Mouse (Mus musculus): ENCODE measurements around the gene Ndst4. TPM values are rescaled to one million over a fixed set of nuclear protein-coding genes. Genes with fewer than 3 reads are reported as not detected.

Ndst4 gene
- polyA plus RNA-seq, 1 experiment = not detected

DNA sequence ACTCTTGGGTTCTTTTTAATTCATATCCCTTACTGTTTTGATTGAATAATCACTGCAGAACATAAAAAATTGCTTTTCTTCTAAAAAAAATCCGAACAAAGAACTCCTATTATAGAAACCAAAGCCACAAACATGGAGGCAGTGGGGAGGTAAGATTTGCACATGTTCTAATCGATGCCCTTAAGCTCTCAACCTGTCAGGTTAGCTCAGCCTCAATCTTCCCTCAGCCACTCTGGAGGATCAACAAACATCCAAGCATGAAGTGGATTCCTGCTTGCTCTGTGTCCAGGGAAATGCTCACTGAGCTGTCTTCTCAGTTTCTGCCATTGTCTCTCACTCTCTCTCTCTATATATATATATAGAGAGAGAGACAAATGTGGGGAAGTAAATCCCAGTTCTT, 283.7 kb downstream of the Ndst4 start:
- Histone ChIP-seq H3K4me1 (ENCODE audit: control insufficient read depth, insufficient read depth, low read length) (no peaks in the 10 kb centered on the region), H3K36me3 (ENCODE audit: control insufficient read depth, insufficient read depth, low read length, poor library complexity, severe bottlenecking) (no peaks in the 10 kb centered on the region), H3K4me3 (ENCODE audit: low read depth, low read length) (no peak overlapping the region), H3K9ac (ENCODE audit: low read depth, poor library complexity, severe bottlenecking) (no peak overlapping the region), H3K27ac (ENCODE audit: insufficient read depth, low read length) (no peak overlapping the region), H3K9me3 (replicated peaks; ENCODE audit: control insufficient read depth, insufficient read depth, low read length, poor library complexity, severe bottlenecking) (no peaks in the 10 kb centered on the region), H3K27me3 (ENCODE audit: control insufficient read depth, insufficient read depth, low read length, poor library complexity, severe bottlenecking) (no peaks in the 10 kb centered on the region)
- TF ChIP-seq EP300 (IDR thresholded peaks at IDR 0.05; ENCODE audit: insufficient read depth, low read depth, low read length) = no peak
- no peak for TF ChIP-seq CTCF (IDR thresholded peaks at IDR 0.05; ENCODE audit: low read depth, low read length)
- no peak for TF ChIP-seq POLR2A (IDR thresholded peaks at IDR 0.05; ENCODE audit: insufficient read depth, low read length)

DNA sequence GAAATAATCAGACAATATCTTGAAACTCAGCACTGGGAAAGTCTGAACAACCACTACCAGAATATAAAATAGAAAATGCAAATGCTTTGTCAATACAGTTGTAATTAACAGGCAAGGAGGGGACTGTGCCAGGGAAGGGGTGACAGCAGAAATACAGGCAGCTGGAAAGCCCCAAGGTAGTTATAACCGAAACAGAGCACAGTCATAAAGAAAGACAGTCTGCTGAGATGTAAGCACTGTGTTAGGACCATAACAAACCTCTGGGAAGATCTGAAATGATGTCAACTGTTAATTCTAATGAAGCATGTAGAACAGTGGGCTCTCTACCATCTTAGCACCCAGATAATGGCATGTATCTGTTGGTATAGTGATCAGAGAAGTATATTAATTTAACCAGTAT, 287.1 kb downstream of the Ndst4 start:
- no peaks in the 10 kb centered on the region for H3K36me3 ChIP-seq (ENCODE audit: control insufficient read depth, insufficient read depth, low read length, poor library complexity, severe bottlenecking)
- no peaks in the 10 kb centered on the region for H3K9me3 ChIP-seq (replicated peaks; ENCODE audit: control insufficient read depth, insufficient read depth, low read length, poor library complexity, severe bottlenecking)
- no peak overlapping the region for H3K9ac ChIP-seq (ENCODE audit: low read depth, poor library complexity, severe bottlenecking)
- no peaks in the 10 kb centered on the region for H3K4me1 ChIP-seq (ENCODE audit: control insufficient read depth, insufficient read depth, low read length)
- H3K27me3 ChIP-seq (ENCODE audit: control insufficient read depth, insufficient read depth, low read length, poor library complexity, severe bottlenecking) = no peaks in the 10 kb centered on the region
- H3K4me3 ChIP-seq (ENCODE audit: low read depth, low read length) = no peak overlapping the region
- TF ChIP-seq CTCF (IDR thresholded peaks at IDR 0.05; ENCODE audit: low read depth, low read length) (no peak), POLR2A (IDR thresholded peaks at IDR 0.05; ENCODE audit: insufficient read depth, low read length) (no peak), EP300 (IDR thresholded peaks at IDR 0.05; ENCODE audit: insufficient read depth, low read depth, low read length) (no peak)
- H3K27ac ChIP-seq (ENCODE audit: insufficient read depth, low read length) = no peak overlapping the region

DNA sequence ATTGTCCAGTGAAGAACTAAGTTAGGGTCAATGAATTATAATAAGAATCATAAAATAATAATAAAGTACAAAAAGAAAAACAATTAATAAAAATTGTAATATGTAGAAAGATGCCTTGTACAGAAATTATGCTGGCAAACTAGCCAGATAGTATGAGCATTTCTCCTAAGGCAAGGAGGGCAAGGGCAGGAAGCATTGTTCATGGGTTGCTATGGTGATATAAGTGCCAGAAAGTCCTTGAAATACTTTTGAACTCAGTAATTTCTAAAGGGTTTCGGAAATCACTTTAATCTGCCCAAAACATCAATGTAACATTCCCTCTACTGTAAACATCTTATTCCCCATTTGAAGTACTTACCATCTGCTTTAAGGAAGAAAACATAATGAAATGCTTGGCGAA, 319.1 kb downstream of the Ndst4 start:
- Histone ChIP-seq H3K4me3 (ENCODE audit: low read depth, low read length) (no peak overlapping the region), H3K36me3 (ENCODE audit: control insufficient read depth, insufficient read depth, low read length, poor library complexity, severe bottlenecking) (no peaks in the 10 kb centered on the region), H3K9ac (ENCODE audit: low read depth, poor library complexity, severe bottlenecking) (no peak overlapping the region), H3K27ac (ENCODE audit: insufficient read depth, low read length) (no peak overlapping the region), H3K9me3 (replicated peaks; ENCODE audit: control insufficient read depth, insufficient read depth, low read length, poor library complexity, severe bottlenecking) (no peaks in the 10 kb centered on the region), H3K27me3 (ENCODE audit: control insufficient read depth, insufficient read depth, low read length, poor library complexity, severe bottlenecking) (no peaks in the 10 kb centered on the region), H3K4me1 (ENCODE audit: control insufficient read depth, insufficient read depth, low read length) (no peaks in the 10 kb centered on the region)
- TF ChIP-seq CTCF (IDR thresholded peaks at IDR 0.05; ENCODE audit: low read depth, low read length) = no peak
- TF ChIP-seq POLR2A (IDR thresholded peaks at IDR 0.05; ENCODE audit: insufficient read depth, low read length) = no peak
- no peak for TF ChIP-seq EP300 (IDR thresholded peaks at IDR 0.05; ENCODE audit: insufficient read depth, low read depth, low read length)

DNA sequence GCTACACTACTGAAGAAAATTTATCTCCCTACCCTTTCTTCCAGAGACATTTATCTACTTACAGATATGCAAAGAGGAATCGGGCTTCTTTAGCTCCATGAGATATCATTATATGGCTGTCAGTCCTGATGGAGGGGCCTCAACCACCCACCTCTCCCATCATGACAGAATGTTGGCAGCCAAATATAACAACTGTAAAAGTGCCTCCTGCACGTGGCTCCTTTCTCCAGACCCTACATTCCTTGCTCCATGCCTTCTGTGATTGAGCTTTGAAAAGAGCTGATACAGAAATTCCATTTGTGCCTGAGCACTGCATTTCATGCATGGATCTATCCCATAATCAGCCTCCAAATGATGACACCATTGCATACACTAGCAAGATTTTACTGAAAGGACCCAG, 331.1 kb downstream of the Ndst4 start:
- no peak for TF ChIP-seq CTCF (IDR thresholded peaks at IDR 0.05; ENCODE audit: low read depth, low read length)
- TF ChIP-seq POLR2A (IDR thresholded peaks at IDR 0.05; ENCODE audit: insufficient read depth, low read length) = no peak
- TF ChIP-seq EP300 (IDR thresholded peaks at IDR 0.05; ENCODE audit: insufficient read depth, low read depth, low read length) = no peak
- H3K9me3 ChIP-seq (replicated peaks; ENCODE audit: control insufficient read depth, insufficient read depth, low read length, poor library complexity, severe bottlenecking) = no peaks in the 10 kb centered on the region

DNA sequence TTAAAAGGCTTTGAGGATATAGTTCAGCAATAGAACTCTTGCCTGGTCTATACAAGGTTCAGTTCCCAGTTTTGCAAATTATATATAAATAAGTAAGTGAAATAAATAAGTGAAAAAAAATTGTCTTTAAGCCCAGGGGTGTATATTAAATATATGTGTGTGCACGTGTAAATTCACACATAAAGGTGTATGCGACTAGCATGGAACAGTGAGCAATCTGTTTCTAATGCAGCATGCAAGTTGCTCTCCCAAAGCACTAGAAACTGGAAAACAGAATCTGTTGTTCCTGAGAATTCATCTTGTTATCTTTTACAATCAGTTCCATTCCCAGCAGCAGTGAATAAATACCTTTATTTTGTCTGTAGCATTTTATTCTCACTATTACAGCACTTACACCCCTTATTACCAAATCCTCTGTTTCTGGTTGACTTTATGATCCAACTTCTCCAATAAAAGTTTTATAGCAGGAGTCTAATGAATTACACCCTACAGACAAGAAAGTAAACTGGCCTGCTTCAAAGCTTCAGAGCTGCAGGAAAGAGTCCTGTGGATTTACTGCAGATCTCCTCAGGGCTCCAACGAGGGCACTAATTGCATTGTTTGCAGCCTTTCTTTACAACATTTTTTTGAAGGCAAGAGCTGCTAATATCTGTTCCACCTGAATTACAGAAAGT, 340.7 kb downstream of the Ndst4 start:
- TF ChIP-seq POLR2A (IDR thresholded peaks at IDR 0.05; ENCODE audit: insufficient read depth, low read length) = no peak
- TF ChIP-seq EP300 (IDR thresholded peaks at IDR 0.05; ENCODE audit: insufficient read depth, low read depth, low read length) = no peak
- TF ChIP-seq CTCF (IDR thresholded peaks at IDR 0.05; ENCODE audit: low read depth, low read length) = no peak
- H3K4me1 ChIP-seq (ENCODE audit: control insufficient read depth, insufficient read depth, low read length) = no peaks in the 10 kb centered on the region

More for the DNA sequence above, 331.1 kb downstream of the Ndst4 start:
- Histone ChIP-seq H3K4me1 (ENCODE audit: control insufficient read depth, insufficient read depth, low read length) (no peaks in the 10 kb centered on the region), H3K27ac (ENCODE audit: insufficient read depth, low read length) (no peak overlapping the region), H3K27me3 (ENCODE audit: control insufficient read depth, insufficient read depth, low read length, poor library complexity, severe bottlenecking) (no peaks in the 10 kb centered on the region), H3K4me3 (ENCODE audit: low read depth, low read length) (no peak overlapping the region), H3K36me3 (ENCODE audit: control insufficient read depth, insufficient read depth, low read length, poor library complexity, severe bottlenecking) (no peaks in the 10 kb centered on the region), H3K9ac (ENCODE audit: low read depth, poor library complexity, severe bottlenecking) (no peak overlapping the region)

DNA sequence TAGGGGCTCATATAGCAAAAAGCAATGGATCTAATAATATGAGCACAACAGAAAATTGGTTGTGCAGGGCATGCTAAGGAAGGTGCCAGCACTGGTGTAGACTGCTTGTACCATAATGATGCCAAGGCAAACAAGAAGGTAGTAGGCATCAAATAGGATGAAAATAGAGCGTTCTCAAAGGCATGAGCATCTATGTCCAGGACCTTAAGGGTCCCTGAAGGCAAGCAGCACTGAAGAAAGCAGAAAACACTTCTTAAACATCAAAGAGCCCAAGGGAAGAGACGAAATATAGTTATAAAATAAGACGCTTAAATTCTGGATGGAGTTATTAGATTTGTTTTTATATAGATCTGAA, 341.2 kb downstream of the Ndst4 start:
- no peak for TF ChIP-seq POLR2A (IDR thresholded peaks at IDR 0.05; ENCODE audit: insufficient read depth, low read length)
- no peak for TF ChIP-seq EP300 (IDR thresholded peaks at IDR 0.05; ENCODE audit: insufficient read depth, low read depth, low read length)
- TF ChIP-seq CTCF (IDR thresholded peaks at IDR 0.05; ENCODE audit: low read depth, low read length) = no peak
- H3K9me3 ChIP-seq (replicated peaks; ENCODE audit: control insufficient read depth, insufficient read depth, low read length, poor library complexity, severe bottlenecking) = no peaks in the 10 kb centered on the region
- H3K4me3 ChIP-seq (ENCODE audit: low read depth, low read length) = no peak overlapping the region
- no peak overlapping the region for H3K9ac ChIP-seq (ENCODE audit: low read depth, poor library complexity, severe bottlenecking)
- H3K27me3 ChIP-seq (ENCODE audit: control insufficient read depth, insufficient read depth, low read length, poor library complexity, severe bottlenecking) = no peaks in the 10 kb centered on the region
- H3K4me1 ChIP-seq (ENCODE audit: control insufficient read depth, insufficient read depth, low read length) = no peaks in the 10 kb centered on the region
- H3K27ac ChIP-seq (ENCODE audit: insufficient read depth, low read length) = no peak overlapping the region
- H3K36me3 ChIP-seq (ENCODE audit: control insufficient read depth, insufficient read depth, low read length, poor library complexity, severe bottlenecking) = no peaks in the 10 kb centered on the region

More for the DNA sequence above, 340.7 kb downstream of the Ndst4 start:
- Histone ChIP-seq H3K27me3 (ENCODE audit: control insufficient read depth, insufficient read depth, low read length, poor library complexity, severe bottlenecking) (no peaks in the 10 kb centered on the region), H3K4me3 (ENCODE audit: low read depth, low read length) (no peak overlapping the region), H3K36me3 (ENCODE audit: control insufficient read depth, insufficient read depth, low read length, poor library complexity, severe bottlenecking) (no peaks in the 10 kb centered on the region), H3K9ac (ENCODE audit: low read depth, poor library complexity, severe bottlenecking) (no peak overlapping the region), H3K9me3 (replicated peaks; ENCODE audit: control insufficient read depth, insufficient read depth, low read length, poor library complexity, severe bottlenecking) (no peaks in the 10 kb centered on the region), H3K27ac (ENCODE audit: insufficient read depth, low read length) (no peak overlapping the region)
